Mouse (Mus musculus) mature B cell (primary cell): ENCODE data around the gene Shcbp1l.
"Not testable (repeated sequence)": the region's sequence is repeated elsewhere in the genome, so short reads cannot be mapped to it uniquely, and the experiment has no call there.

ENCODE experiments used
- in situ Hi-C: fragments of 300-500 bp; cut with MboI; formaldehyde crosslinking; loops from 2 replicates; pipeline ENCODE4 v1.14.3; 2019

Gene Shcbp1l

GRCm38 (mm10) chr1:153424770-153425584, at the start of gene Shcbp1l:
TSS of gene Shcbp1l (plus strand) at chr1:153425162.
- in situ Hi-C loops: no loop called here

- in situ Hi-C loops: no loop called here
Measured at GRCm38 (mm10) chr1:153376446-153376845, 48.5 kb upstream of the Shcbp1l start.

GRCm38 (mm10) chr1:153378587-153378986, 46.4 kb upstream of the Shcbp1l start:
- in situ Hi-C loops: no loop called here

- in situ Hi-C loops: loop anchor here (10.0 kb wide), 1 partner anchor 275 kb away; no protein-coding TSS in a partner anchor
Measured at GRCm38 (mm10) chr1:153379832-153380231, 45.1 kb upstream of the Shcbp1l start.

GRCm38 (mm10) chr1:153380746-153381282, 44.1 kb upstream of the Shcbp1l start:
- in situ Hi-C loops: loop anchor here (10.0 kb wide), 1 partner anchor 276 kb away; no protein-coding TSS in a partner anchor

GRCm38 (mm10) chr1:153385081-153385480, 39.9 kb upstream of the Shcbp1l start:
- in situ Hi-C loops: loop anchor here (10.0 kb wide), 1 partner anchor 280 kb away; no protein-coding TSS in a partner anchor

GRCm38 (mm10) chr1:153385661-153386060, 39.3 kb upstream of the Shcbp1l start:
- in situ Hi-C loops: loop anchor here (10.0 kb wide), 1 partner anchor 281 kb away; no protein-coding TSS in a partner anchor

- in situ Hi-C loops: loop anchor here (10.0 kb wide), 1 partner anchor 282 kb away; no protein-coding TSS in a partner anchor
Measured at GRCm38 (mm10) chr1:153386271-153387069, 38.5 kb upstream of the Shcbp1l start.

- in situ Hi-C loops: not testable (repeated sequence)
Measured at GRCm38 (mm10) chr1:153395706-153396105, 29.3 kb upstream of the Shcbp1l start.

- in situ Hi-C loops: no loop called here
Measured at GRCm38 (mm10) chr1:153401765-153402164, 23.2 kb upstream of the Shcbp1l start.

- in situ Hi-C loops: not testable (repeated sequence)
Measured at GRCm38 (mm10) chr1:153407641-153408040, 17.3 kb upstream of the Shcbp1l start.

- in situ Hi-C loops: not testable (repeated sequence)
Measured at GRCm38 (mm10) chr1:153408296-153408695, 16.7 kb upstream of the Shcbp1l start.

- in situ Hi-C loops: not testable (repeated sequence)
Measured at GRCm38 (mm10) chr1:153410915-153411314, 14.0 kb upstream of the Shcbp1l start.

GRCm38 (mm10) chr1:153411723-153412122, 13.2 kb upstream of the Shcbp1l start:
- in situ Hi-C loops: no loop called here

GRCm38 (mm10) chr1:153412663-153413396, 12.1 kb upstream of the Shcbp1l start:
- in situ Hi-C loops: not testable (repeated sequence)

- in situ Hi-C loops: not testable (repeated sequence)
Measured at GRCm38 (mm10) chr1:153413397-153414020, 11.5 kb upstream of the Shcbp1l start.

GRCm38 (mm10) chr1:153414114-153414723, 10.7 kb upstream of the Shcbp1l start:
- in situ Hi-C loops: not testable (repeated sequence)

GRCm38 (mm10) chr1:153414962-153415361, 10.0 kb upstream of the Shcbp1l start:
- in situ Hi-C loops: no loop called here

- in situ Hi-C loops: not testable (repeated sequence)
Measured at GRCm38 (mm10) chr1:153415742-153416141, 9.2 kb upstream of the Shcbp1l start.

- in situ Hi-C loops: not testable (repeated sequence)
Measured at GRCm38 (mm10) chr1:153416271-153416832, 8.6 kb upstream of the Shcbp1l start.
